Mouse (Mus musculus) granulocyte monocyte progenitor cell, adult 5-6 weeks (primary cell): ENCODE results near the gene Ghitm. TPM values are rescaled to one million over a fixed set of nuclear protein-coding genes. Genes with fewer than 3 reads are reported as not detected.
"Not testable (repeated sequence)": the region's sequence is repeated elsewhere in the genome, so short reads cannot be mapped to it uniquely, and the experiment has no call there.

Source experiments
- ATAC-seq: replicated peaks from 2 replicates; pipeline ENCODE4 v1.8.0; 2016; ENCODE audit warnings: mild to moderate bottlenecking, moderate TSS enrichment, inconsistent platforms; ENCODE audit not compliant: poor library complexity, severe bottlenecking
- total RNA-seq, 2 experiments: library from RNA; stranded (forward) in 1 of 2; stranded (reverse) in 1 of 2; fragments of 200-712, 200-1000 nt in 1 of 2; fragments of >200 nt in 1 of 2; fragmentation: Nextera tagmentation in 1 of 2; gene quantifications; 2 replicates each; pipeline ENCODE4 v1.2.3; 2014 to 2017

The Ghitm gene
- total RNA-seq (2014; fragmentation: Nextera tagmentation): 94.2 and 109 TPM in 2 replicates
- total RNA-seq (2017): 140 and 186 TPM in 2 replicates

- ATAC-seq: peak; percentile 96
Measured at GRCm38 (mm10) chr14:37135127-37135593, at the start of gene Ghitm. TSS of gene Ghitm (minus strand) at chr14:37135272.

GRCm38 (mm10) chr14:37184871-37185270 lies 49.8 kb upstream of the Ghitm start:
- ATAC-seq: no peak

DNA sequence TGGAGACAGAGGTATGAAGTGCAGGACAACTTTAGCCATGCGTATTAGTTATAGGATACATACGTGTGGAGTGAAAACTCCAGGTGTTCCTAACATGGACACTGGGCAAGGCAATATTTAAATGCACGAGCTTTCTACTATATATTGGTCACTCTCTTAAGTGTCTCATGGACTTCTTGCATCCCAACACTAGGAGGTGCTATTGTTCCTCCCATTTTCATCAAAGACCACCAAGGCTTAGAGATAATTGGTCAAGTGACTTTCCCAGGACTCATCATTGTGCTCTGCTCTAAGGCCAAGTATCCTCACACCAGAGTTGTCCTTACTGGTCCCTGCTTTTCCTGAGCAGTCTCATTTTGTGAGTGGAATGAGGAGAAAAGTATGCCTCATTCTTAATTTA lies 39.4 kb upstream of the Ghitm start:
- no peak for ATAC-seq

- ATAC-seq: peak; percentile 65
Measured at GRCm38 (mm10) chr14:37165266-37165926, 30.3 kb upstream of the Ghitm start.

DNA sequence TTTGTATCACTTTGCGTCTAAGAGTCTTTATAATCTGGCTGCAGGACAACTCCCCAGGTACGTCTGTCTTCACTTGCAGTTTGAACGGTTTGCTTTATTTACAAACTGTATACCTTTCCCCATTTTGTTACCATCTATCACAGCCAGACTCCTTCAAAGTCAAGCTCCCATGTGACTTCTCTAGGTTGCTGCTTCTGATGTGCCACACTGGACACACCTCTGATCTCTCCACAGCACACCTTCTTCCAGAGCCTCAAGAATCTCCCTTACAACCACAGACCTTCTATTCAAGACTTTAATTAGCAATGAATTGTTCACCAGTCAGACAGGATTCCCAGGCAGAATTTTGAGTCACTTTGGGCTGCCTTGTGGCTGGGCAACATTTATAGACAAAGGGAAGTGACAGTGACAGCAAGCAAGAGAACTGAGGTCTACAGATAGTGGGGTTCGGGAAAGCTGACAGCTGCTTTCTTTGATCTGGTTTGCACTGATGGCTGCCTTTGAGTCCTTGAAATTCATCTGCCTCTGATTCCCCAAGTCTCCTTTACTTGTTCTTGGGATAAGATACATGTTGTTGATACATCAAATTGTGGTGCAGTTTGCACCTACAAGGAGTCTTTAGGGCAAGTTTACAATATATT lies 29.4 kb upstream of the Ghitm start:
- ATAC-seq: no peak

- ATAC-seq: no peak
Measured at GRCm38 (mm10) chr14:37163277-37163956, 28.3 kb upstream of the Ghitm start.

DNA sequence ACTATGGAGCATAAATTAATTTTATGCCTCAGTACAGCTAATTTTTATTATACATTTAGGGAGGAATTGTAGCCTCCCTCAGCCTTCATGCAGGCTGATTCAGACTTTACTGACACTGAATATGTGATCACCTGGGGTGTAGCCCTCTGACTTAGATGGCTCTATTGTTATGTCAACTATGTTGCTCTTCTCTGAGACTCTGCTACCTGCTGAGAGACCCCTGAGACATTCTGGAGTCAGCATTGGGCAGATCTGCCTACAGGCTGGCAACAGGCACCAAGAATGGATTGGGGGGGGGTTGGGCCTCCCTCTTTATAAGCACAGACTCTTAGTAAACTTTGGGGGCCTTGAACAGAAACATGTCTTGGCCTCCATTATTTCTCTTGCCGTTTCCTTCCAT lies 19.3 kb upstream of the Ghitm start:
- ATAC-seq: no peak

GRCm38 (mm10) chr14:37139051-37139710 lies 4.1 kb upstream of the Ghitm start:
- no peak for ATAC-seq

DNA sequence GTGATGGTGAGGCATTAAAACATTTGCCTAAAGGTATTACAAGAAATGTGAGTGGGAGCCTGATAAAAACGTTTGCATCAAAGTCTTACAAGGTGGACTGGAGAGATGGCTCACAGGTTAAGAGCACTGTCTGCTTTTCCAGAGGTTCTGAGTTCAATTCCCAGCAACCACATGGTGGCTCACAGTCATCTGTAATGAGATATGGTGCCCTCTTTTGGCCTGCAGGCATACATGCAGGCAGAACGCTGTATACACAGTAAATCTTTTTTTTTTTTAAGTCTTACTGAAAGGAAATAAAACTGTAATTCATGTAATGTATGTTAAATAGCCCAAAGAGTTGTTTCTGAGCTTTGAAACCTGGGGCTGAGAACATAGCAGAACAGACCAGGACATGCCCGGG lies 2.5 kb upstream of the Ghitm start:
- not testable (repeated sequence) for ATAC-seq

DNA sequence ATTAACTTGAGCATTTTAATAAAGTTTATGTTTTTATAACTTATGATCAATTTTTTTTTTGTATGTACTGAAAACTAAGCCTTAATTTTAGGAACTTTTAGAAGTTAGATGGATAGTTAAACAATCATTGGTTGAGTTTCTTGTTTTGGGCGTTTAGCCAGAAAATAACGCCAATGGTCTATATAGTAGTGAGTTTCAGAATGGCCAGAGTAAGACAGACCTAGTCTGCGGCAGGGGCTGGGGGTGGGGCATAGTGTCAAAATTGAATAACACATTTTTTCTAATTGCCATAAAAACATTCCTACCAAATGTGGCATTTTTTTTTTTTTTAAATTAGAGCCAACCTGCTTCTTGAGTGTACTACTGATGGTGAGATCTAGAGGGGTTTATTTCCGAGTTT lies 1.0 kb upstream of the Ghitm start:
- no peak for ATAC-seq

GRCm38 (mm10) chr14:37135671-37136070 lies 599 bp upstream of the Ghitm start:
- no peak for ATAC-seq

DNA sequence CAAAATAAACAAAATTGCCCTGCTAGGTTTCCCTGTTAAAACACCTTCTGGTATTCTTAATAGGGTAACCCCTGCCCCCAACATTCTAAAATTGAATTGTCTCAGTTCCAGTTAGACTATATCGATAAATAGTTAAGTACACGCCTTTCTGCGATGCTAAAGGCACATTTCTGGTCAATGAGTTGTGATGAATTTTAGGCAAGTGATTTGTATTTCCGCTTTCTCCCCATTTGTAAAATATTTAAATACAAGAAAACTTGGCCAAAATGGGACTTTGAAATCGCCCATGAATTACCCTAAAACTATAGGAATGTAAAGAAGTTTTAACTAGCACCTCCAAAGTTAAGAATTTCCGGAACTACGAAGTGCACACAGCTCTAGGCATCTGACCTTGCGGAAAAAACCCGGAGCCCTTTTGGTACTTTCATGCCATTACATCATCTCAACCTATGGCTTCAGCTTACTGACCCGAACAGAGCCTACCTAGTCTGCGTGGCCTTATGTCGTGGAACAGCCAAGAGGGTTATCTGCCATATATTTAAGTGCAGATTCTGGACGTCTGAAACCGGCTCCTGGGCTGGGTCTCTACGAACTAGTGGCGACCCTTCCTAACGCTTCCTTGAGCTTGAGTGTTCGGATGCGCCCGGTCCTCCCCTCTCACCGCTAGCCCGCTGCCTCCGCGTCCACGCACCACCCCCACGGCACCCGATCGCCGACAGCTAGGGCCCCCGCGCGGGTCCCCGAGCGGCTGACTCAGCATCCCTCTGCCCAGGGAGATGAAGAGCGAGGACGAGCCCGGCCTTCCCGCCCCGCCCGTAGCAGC lies 557 bp downstream of the Ghitm start:
- peak; percentile 57 for ATAC-seq

- ATAC-seq: peak; percentile 74
Measured at GRCm38 (mm10) chr14:37127652-37128051, 7.4 kb downstream of the Ghitm start.

GRCm38 (mm10) chr14:37119233-37119632 lies 15.8 kb downstream of the Ghitm start:
- ATAC-seq: no peak

DNA sequence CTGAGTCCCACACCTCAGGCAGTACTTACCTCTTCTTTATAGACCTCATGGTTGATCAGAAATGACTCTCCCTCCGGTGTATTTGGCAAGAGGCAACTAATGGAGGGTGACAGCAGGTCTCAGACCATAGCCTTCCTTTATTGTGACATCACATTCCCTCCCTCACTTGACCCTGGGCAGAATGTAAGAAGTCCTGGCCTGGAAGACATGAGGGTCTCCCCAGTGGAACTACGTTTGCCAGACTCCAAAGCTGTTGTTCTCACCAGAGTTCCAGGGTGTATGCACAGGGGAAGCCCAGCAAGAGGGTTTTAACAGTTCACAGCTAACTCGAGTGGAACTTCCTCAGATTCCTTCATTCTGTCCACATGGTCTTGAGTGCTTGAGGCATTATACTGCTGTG lies 21.1 kb downstream of the Ghitm start, which contains the start of gene 2610528A11Rik:
Gene 2610528A11Rik (minus strand): TSS at position 101 of the 400 bp plus-strand sequence.
- no peak for ATAC-seq

- ATAC-seq: no peak
Measured at GRCm38 (mm10) chr14:37112931-37113330, 22.1 kb downstream of the Ghitm start.

GRCm38 (mm10) chr14:37111371-37111770 lies 23.7 kb downstream of the Ghitm start:
- no peak for ATAC-seq

DNA sequence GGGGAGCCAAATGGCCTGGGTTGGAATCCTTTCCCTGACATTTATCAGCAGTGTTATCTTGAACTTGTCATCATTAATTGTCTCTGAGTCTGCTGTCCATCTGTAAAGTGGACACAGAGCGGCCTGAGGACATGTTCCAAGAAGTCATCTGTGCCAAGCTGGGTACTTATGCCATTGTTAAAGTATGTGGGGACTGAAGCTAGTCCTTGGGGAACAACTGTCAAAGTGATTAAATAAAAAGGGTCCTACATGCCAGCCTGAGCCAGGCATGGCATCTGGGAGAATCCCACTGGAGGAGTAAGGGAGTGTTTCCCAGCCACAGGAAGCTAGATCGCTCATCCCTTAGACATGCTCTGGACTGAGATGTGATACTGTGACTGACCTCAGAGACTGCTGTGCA lies 24.6 kb downstream of the Ghitm start:
- no peak for ATAC-seq

DNA sequence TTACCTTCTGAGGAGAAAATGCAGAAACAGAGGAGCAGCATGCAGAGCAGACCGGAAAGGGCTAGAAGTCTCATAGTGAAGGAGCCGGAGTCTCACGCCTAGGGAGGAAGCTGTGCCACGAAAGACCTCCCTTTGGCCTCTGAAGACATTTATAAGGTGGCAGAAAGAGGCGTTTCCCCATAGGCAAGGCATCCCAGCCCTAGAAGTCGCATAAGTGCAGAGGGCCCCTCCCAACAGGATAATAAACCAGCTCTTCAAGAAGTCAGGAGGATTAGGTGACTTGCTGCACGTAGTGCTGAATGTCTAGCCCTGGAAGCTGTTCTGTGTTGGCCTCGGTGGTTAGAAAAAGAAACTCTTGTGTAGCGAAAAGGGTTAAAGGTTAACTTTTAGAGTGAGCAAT lies 25.1 kb downstream of the Ghitm start:
- ATAC-seq: peak; percentile 41; the same call in 1 of the 2 replicates

GRCm38 (mm10) chr14:37109460-37109859 lies 25.6 kb downstream of the Ghitm start:
- ATAC-seq: peak; percentile 49
